ENCODE assay signal across 20 mouse cellular contexts in genomic region chr6:113097662-113098061, GRCm38 (mm10). TPM values are rescaled to one million over a fixed set of nuclear protein-coding genes. Genes with fewer than 3 reads are reported as not detected.
A peak's percentile ranks its signal among the peaks of the same experiment; 100 is the strongest.
DNase-seq lines count a peak whose midpoint lies in the region; TF ChIP-seq lines count a peak whose summit lies in the region.
"Had no signal": no experiment of that assay in that cellular context is flagged by ENCODE, and none has a peak within 500 bp of the region (broad histone marks: within the 10 kb centered on the region; RNA-seq: fewer than 3 reads in every experiment).

No protein-coding gene starts in this region.

- peak; percentile 76 for DNase-seq in adrenal gland, adult 2 months
- DNase-seq in adrenal gland, postnatal 4 days (ENCODE audit: low spot score in 2 of 2): no peak
- DNase-seq in layer of hippocampus, adult 2 months (ENCODE audit: low spot score in 2 of 2): no peak
- no peak for DNase-seq in layer of hippocampus, adult 9-10 months (ENCODE audit: low spot score)
- DNase-seq in NIH3T3 (ENCODE audit: low read depth) (peak; percentile 29), MN1 (ENCODE audit: low spot score) (no peak)
- no peak for DNase-seq in embryo, embryonic 10.5 days (ENCODE audit: low spot score)
- DNase-seq: cerebellum, adult 11-12 months; cerebellum, postnatal 36 days; gastrocnemius, postnatal 14 days; kidney, adult 8-10 months; kidney, postnatal 14 days; right cerebral cortex, adult 18-20 months; thymus, postnatal 25 days had no signal

- no peak for TF ChIP-seq CTCF in layer of hippocampus, adult 2 months (conservative IDR thresholded peaks at IDR 0.05)
- no peak for TF ChIP-seq CTCF in embryonic fibroblast, embryonic 13.5 days (IDR thresholded peaks at IDR 0.05; ENCODE audit: borderline replicate concordance, insufficient read depth, low read length)

- H3K4me1 ChIP-seq in embryonic fibroblast, embryonic 13.5 days (ENCODE audit: control insufficient read depth, insufficient read depth, low read length): no peaks in the 10 kb centered on the region; the same call in 1 of the 2 replicates

- TF ChIP-seq POLR2A in embryonic fibroblast, embryonic 13.5 days (IDR thresholded peaks at IDR 0.05; ENCODE audit: low read depth, low read length): no peak

- no peak overlapping the region for H3K4me3 ChIP-seq in layer of hippocampus, adult 2 months
- no peak overlapping the region for H3K4me3 ChIP-seq in embryonic fibroblast, embryonic 13.5 days (ENCODE audit: insufficient read depth, low read length)
- H3K4me3 ChIP-seq: left cerebral cortex, adult 2 months; limb, embryonic 12.5 days; liver, embryonic 15.5 days; midbrain, embryonic 13.5 days; neural tube, embryonic 13.5 days had no signal

- H3K27ac ChIP-seq in layer of hippocampus, adult 2 months: peak overlapping the region; percentile 81; the same call in 1 of the 2 replicates
- H3K27ac ChIP-seq in embryonic fibroblast, embryonic 13.5 days (ENCODE audit: insufficient read depth, low read length): peak overlapping the region; percentile 9; the same call in 1 of the 2 replicates
- H3K27ac ChIP-seq: left cerebral cortex, adult 2 months; limb, embryonic 12.5 days; liver, embryonic 15.5 days; midbrain, embryonic 13.5 days; neural tube, embryonic 13.5 days had no signal

RNA-seq across cellular contexts. Expression of gene Setd5, which starts 20.5 kb away (rescaled TPM):
- total RNA-seq in adrenal gland, adult 2 months (2021): 10 to 100 TPM; 72.0 to 96.9 TPM
- polyA plus RNA-seq in adrenal gland, adult 2 months (2012; rRNA removed): 22.8 and 24.3 TPM in 2 replicates
- total RNA-seq in adrenal gland, postnatal 4 days (2021): 100 to 1,000 TPM; 148 to 151 TPM
- 100 to 1,000 TPM; 110 to 113 TPM for total RNA-seq in layer of hippocampus, adult 2 months (2021)
- polyA plus RNA-seq in embryonic fibroblast, embryonic 13.5 days (2011; ENCODE audit: insufficient read length, low read depth, missing spikeins): 128 and 154 TPM in 2 replicates

RNA-seq across cellular contexts. Expression of gene Thumpd3, which starts 51.6 kb away (rescaled TPM):
- total RNA-seq in adrenal gland, adult 2 months (2021): 10 to 100 TPM; 32.7 to 35.2 TPM
- polyA plus RNA-seq in adrenal gland, adult 2 months (2012; rRNA removed): 2.8 and 3.0 TPM in 2 replicates
- 10 to 100 TPM; 39.6 to 43.4 TPM for total RNA-seq in adrenal gland, postnatal 4 days (2021)
- 10 to 100 TPM; 38.2 to 40.6 TPM for total RNA-seq in layer of hippocampus, adult 2 months (2021)
- 32.1 and 33.5 TPM in 2 replicates for polyA plus RNA-seq in embryonic fibroblast, embryonic 13.5 days (2011; ENCODE audit: insufficient read length, low read depth, missing spikeins)

Comparison
In these comparisons a context has a peak if more than half of its experiments do, and no peak if none do; other contexts are left out.
1. DNase-seq: peak in adrenal gland, adult 2 months (single experiment) and NIH3T3 (single experiment); none in adrenal gland, postnatal 4 days (0 of 2), layer of hippocampus, adult 2 months (0 of 2), layer of hippocampus, adult 9-10 months (single experiment), embryo, embryonic 10.5 days (single experiment) and MN1 (single experiment).